10 mouse cellular contexts compared by ENCODE assay signal in the genomic region with DNA sequence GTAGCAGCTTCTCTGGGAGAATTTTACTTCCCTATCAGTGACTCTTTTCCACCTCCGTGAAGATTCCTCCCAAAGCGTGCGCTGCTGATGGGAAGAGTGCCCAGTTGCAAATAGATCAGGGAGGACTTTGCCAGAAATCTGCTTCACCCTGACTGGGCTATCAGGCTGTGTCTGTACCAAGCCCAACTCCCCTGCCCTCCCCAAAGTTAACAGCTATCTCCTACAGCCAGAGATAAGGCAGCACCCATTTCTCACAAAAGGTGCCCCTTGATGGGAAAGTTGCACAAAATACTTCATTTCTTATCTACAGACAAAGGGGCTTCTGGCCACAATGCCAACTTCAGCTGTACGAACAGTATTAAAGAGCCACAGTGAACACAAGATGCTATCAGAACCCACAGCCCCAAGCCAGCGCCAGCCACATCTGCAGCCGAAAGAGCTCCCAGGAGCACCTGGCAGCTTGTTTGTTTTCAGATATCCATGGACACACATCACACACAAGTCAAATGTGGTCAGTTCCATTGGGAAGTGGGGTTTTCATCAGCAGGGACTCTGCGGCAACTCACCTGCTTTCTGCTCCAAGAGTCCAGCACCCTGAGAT. TPM values are rescaled to one million over a fixed set of nuclear protein-coding genes. Genes with fewer than 3 reads are reported as not detected.
A peak's percentile ranks its signal among the peaks of the same experiment; 100 is the strongest.
DNase-seq lines count a peak whose midpoint lies in the region; ATAC-seq and TF ChIP-seq lines count a peak whose summit lies in the region.
"Had no signal": no experiment of that assay in that cellular context is flagged by ENCODE, and none has a peak within 500 bp of the region (broad histone marks: within the 10 kb centered on the region; RNA-seq: fewer than 3 reads in every experiment).

No protein-coding gene starts in this region.

- H3K36me3 ChIP-seq in forebrain, embryonic 11.5 days (ENCODE audit: control insufficient read depth, insufficient read depth, low read length), result no peaks in the 10 kb centered on the region
- H3K36me3 ChIP-seq in forebrain, postnatal 0 days (ENCODE audit: insufficient read depth), result peaks cover 3% of the 10 kb centered on the region; the same call in 1 of the 2 replicates
- peaks cover 6% of the 10 kb centered on the region for H3K36me3 ChIP-seq in kidney, embryonic 16.5 days (ENCODE audit: insufficient read depth, low read length)
- H3K36me3 ChIP-seq in liver, embryonic 13.5 days, result peaks cover 11% of the 10 kb centered on the region

- no peaks in the 10 kb centered on the region for H3K27me3 ChIP-seq in forebrain, embryonic 11.5 days (ENCODE audit: control insufficient read depth, insufficient read depth, low read length)
- no peaks in the 10 kb centered on the region for H3K27me3 ChIP-seq in forebrain, postnatal 0 days (ENCODE audit: insufficient read depth, low read length)
- no peaks in the 10 kb centered on the region for H3K27me3 ChIP-seq in kidney, embryonic 16.5 days (ENCODE audit: insufficient read depth, low read length)
- no peaks in the 10 kb centered on the region for H3K27me3 ChIP-seq in liver, embryonic 13.5 days

- H3K4me1 ChIP-seq in forebrain, embryonic 11.5 days (replicated peaks; ENCODE audit: control insufficient read depth, insufficient read depth, low read length), result peaks cover 4% of the 10 kb centered on the region; the same call in 1 of the 2 replicates
- H3K4me1 ChIP-seq in forebrain, postnatal 0 days (ENCODE audit: insufficient read depth), result peaks cover 9% of the 10 kb centered on the region; the same call in 1 of the 2 replicates
- peaks cover 35% of the 10 kb centered on the region for H3K4me1 ChIP-seq in kidney, embryonic 16.5 days (ENCODE audit: insufficient read depth, low read length)
- H3K4me1 ChIP-seq in liver, embryonic 13.5 days (replicated peaks), result peaks cover 92% of the 10 kb centered on the region

- no peak overlapping the region for H3K27ac ChIP-seq in forebrain, embryonic 11.5 days (ENCODE audit: low read depth, low read length)
- H3K27ac ChIP-seq in forebrain, postnatal 0 days (ENCODE audit: low read depth, low read length), result no peak overlapping the region
- H3K27ac ChIP-seq in kidney, embryonic 16.5 days (ENCODE audit: low read length), result no peak overlapping the region
- peak overlapping the region; percentile 85 for H3K27ac ChIP-seq in liver, embryonic 13.5 days

- H3K4me3 ChIP-seq in forebrain, embryonic 11.5 days (ENCODE audit: low read depth, low read length), result no peak overlapping the region
- no peak overlapping the region for H3K4me3 ChIP-seq in forebrain, postnatal 0 days (ENCODE audit: low read depth, low read length)
- H3K4me3 ChIP-seq in kidney, embryonic 16.5 days (ENCODE audit: low read length), result no peak overlapping the region
- peak overlapping the region; percentile 14; the same call in 1 of the 2 replicates for H3K4me3 ChIP-seq in liver, embryonic 13.5 days (replicated peaks)
- H3K4me3 ChIP-seq: myocyte had no signal

- ATAC-seq in forebrain, embryonic 11.5 days (replicated peaks; ENCODE audit: low FRiP score), result no peak
- no peak for ATAC-seq in forebrain, postnatal 0 days
- ATAC-seq in kidney, embryonic 16.5 days (ENCODE audit: low FRiP score, low TSS enrichment), result no peak
- ATAC-seq in liver, embryonic 13.5 days (ENCODE audit: low read depth), result peak; percentile 49
- ATAC-seq: CD4-positive, CD25-positive, alpha-beta regulatory T cell, adult 4 months had no signal

- H3K4me2 ChIP-seq in forebrain, embryonic 11.5 days (ENCODE audit: low read depth, low read length, severe bottlenecking), result no peak overlapping the region
- no peak overlapping the region for H3K4me2 ChIP-seq in forebrain, postnatal 0 days (ENCODE audit: low read depth)
- H3K4me2 ChIP-seq in kidney, embryonic 16.5 days (replicated peaks; ENCODE audit: low read depth, low read length), result no peak overlapping the region
- H3K4me2 ChIP-seq in liver, embryonic 13.5 days, result peak overlapping the region; percentile 57

- peak; percentile 41 for DNase-seq in forebrain, embryonic 11.5 days (ENCODE audit: low spot score)
- no peak for DNase-seq in forebrain, postnatal 0 days
- no peak for DNase-seq in kidney, postnatal 36 days
- DNase-seq in cerebellum, adult 9-10 months, result peak; percentile 85
- DNase-seq in liver, embryonic 13.5 days, result peak; percentile 50
- no peak for DNase-seq in lung, postnatal 14 days
- no peak for DNase-seq in right cerebral cortex, postnatal 14 days

- H3K9me3 ChIP-seq in forebrain, embryonic 11.5 days (ENCODE audit: control insufficient read depth, low read length), result no peaks in the 10 kb centered on the region
- H3K9me3 ChIP-seq in forebrain, postnatal 0 days (ENCODE audit: low read length), result no peaks in the 10 kb centered on the region
- no peaks in the 10 kb centered on the region for H3K9me3 ChIP-seq in kidney, embryonic 16.5 days (ENCODE audit: low read length)
- H3K9me3 ChIP-seq in liver, embryonic 13.5 days (replicated peaks), result no peaks in the 10 kb centered on the region

- no peak overlapping the region for H3K9ac ChIP-seq in forebrain, embryonic 11.5 days (ENCODE audit: low read length)
- H3K9ac ChIP-seq in forebrain, postnatal 0 days, result no peak overlapping the region
- 0 out of 2 replicates have a peak overlapping the region, but pooled peaks have one; percentile 11 for H3K9ac ChIP-seq in kidney, embryonic 16.5 days (replicated peaks; ENCODE audit: low read length)
- H3K9ac ChIP-seq in liver, embryonic 13.5 days, result peak overlapping the region; percentile 90

- no peak for TF ChIP-seq CTCF in forebrain, postnatal 0 days (IDR thresholded peaks at IDR 0.05; ENCODE audit: low read depth)

- WGBS in forebrain, embryonic 11.5 days, result 87% methylated on average over 7 of the region's 7 CpGs
- 74% methylated on average over 7 of the region's 7 CpGs for WGBS in forebrain, postnatal 0 days
- 74% methylated on average over 7 of the region's 7 CpGs for WGBS in kidney, embryonic 16.5 days
- 31% methylated on average over 7 of the region's 7 CpGs for WGBS in liver, embryonic 13.5 days (ENCODE audit: insufficient replicate concordance)

RNA-seq across cellular contexts. Expression of gene Uckl1, which starts 6.6 kb away (rescaled TPM):
- 51.0 and 51.5 TPM in 2 replicates for polyA plus RNA-seq in forebrain, embryonic 11.5 days (2014; fragmentation: Nextera tagmentation; extraction: Ambion mirVana)
- 55.8 and 59.1 TPM in 2 replicates for total RNA-seq in forebrain, postnatal 0 days (2014; rRNA removed)
- 42.7 and 43.0 TPM in 2 replicates for polyA plus RNA-seq in forebrain, postnatal 0 days (2015; fragmentation: Nextera tagmentation; extraction: Ambion mirVana)
- 66.9 and 71.7 TPM in 2 replicates for polyA plus RNA-seq in kidney, embryonic 16.5 days (2015; fragmentation: Nextera tagmentation; extraction: Ambion mirVana)
- 19.8 and 22.1 TPM in 2 replicates for polyA plus RNA-seq in liver, embryonic 13.5 days (2015; fragmentation: Nextera tagmentation; extraction: Ambion mirVana)

RNA-seq across cellular contexts. Expression of gene Prpf6, which starts 13.6 kb away (rescaled TPM):
- 76.5 and 82.4 TPM in 2 replicates for polyA plus RNA-seq in forebrain, embryonic 11.5 days (2014; fragmentation: Nextera tagmentation; extraction: Ambion mirVana)
- 45.8 and 49.6 TPM in 2 replicates for total RNA-seq in forebrain, postnatal 0 days (2014; rRNA removed)
- polyA plus RNA-seq in forebrain, postnatal 0 days (2015; fragmentation: Nextera tagmentation; extraction: Ambion mirVana), result 43.7 and 46.5 TPM in 2 replicates
- polyA plus RNA-seq in kidney, embryonic 16.5 days (2015; fragmentation: Nextera tagmentation; extraction: Ambion mirVana), result 75.2 and 79.7 TPM in 2 replicates
- 33.6 and 37.3 TPM in 2 replicates for polyA plus RNA-seq in liver, embryonic 13.5 days (2015; fragmentation: Nextera tagmentation; extraction: Ambion mirVana)

RNA-seq across cellular contexts. Expression of gene Zfp512b, which starts 14.5 kb away (rescaled TPM):
- polyA plus RNA-seq in forebrain, embryonic 11.5 days (2014; fragmentation: Nextera tagmentation; extraction: Ambion mirVana), result 53.7 and 60.7 TPM in 2 replicates
- 74.6 and 75.6 TPM in 2 replicates for total RNA-seq in forebrain, postnatal 0 days (2014; rRNA removed)
- polyA plus RNA-seq in forebrain, postnatal 0 days (2015; fragmentation: Nextera tagmentation; extraction: Ambion mirVana), result 44.7 and 62.3 TPM in 2 replicates
- 37.8 and 41.1 TPM in 2 replicates for polyA plus RNA-seq in kidney, embryonic 16.5 days (2015; fragmentation: Nextera tagmentation; extraction: Ambion mirVana)
- 8.4 and 9.0 TPM in 2 replicates for polyA plus RNA-seq in liver, embryonic 13.5 days (2015; fragmentation: Nextera tagmentation; extraction: Ambion mirVana)

RNA-seq across cellular contexts. Expression of gene Samd10, which starts 20.9 kb away (rescaled TPM):
- 52.0 and 58.5 TPM in 2 replicates for polyA plus RNA-seq in forebrain, embryonic 11.5 days (2014; fragmentation: Nextera tagmentation; extraction: Ambion mirVana)
- 64.9 and 85.6 TPM in 2 replicates for total RNA-seq in forebrain, postnatal 0 days (2014; rRNA removed)
- polyA plus RNA-seq in forebrain, postnatal 0 days (2015; fragmentation: Nextera tagmentation; extraction: Ambion mirVana), result 82.6 and 108 TPM in 2 replicates
- 29.5 and 31.4 TPM in 2 replicates for polyA plus RNA-seq in kidney, embryonic 16.5 days (2015; fragmentation: Nextera tagmentation; extraction: Ambion mirVana)
- 2.2 and 2.4 TPM in 2 replicates for polyA plus RNA-seq in liver, embryonic 13.5 days (2015; fragmentation: Nextera tagmentation; extraction: Ambion mirVana)

RNA-seq across cellular contexts. Expression of gene Dnajc5, which starts 57.8 kb away (rescaled TPM):
- 103 and 104 TPM in 2 replicates for polyA plus RNA-seq in forebrain, embryonic 11.5 days (2014; fragmentation: Nextera tagmentation; extraction: Ambion mirVana)
- total RNA-seq in forebrain, postnatal 0 days (2014; rRNA removed), result 252 and 369 TPM in 2 replicates
- polyA plus RNA-seq in forebrain, postnatal 0 days (2015; fragmentation: Nextera tagmentation; extraction: Ambion mirVana), result 207 and 270 TPM in 2 replicates
- 91.7 and 100 TPM in 2 replicates for polyA plus RNA-seq in kidney, embryonic 16.5 days (2015; fragmentation: Nextera tagmentation; extraction: Ambion mirVana)
- polyA plus RNA-seq in liver, embryonic 13.5 days (2015; fragmentation: Nextera tagmentation; extraction: Ambion mirVana), result 29.6 and 35.7 TPM in 2 replicates

Comparison
In these comparisons a context has a peak if more than half of its experiments do, and no peak if none do; other contexts are left out.
1. DNase-seq: peak in forebrain, embryonic 11.5 days (single experiment), cerebellum, adult 9-10 months (single experiment) and liver, embryonic 13.5 days (single experiment); none in forebrain, postnatal 0 days (single experiment), kidney, postnatal 36 days (0 of 2), lung, postnatal 14 days (single experiment) and right cerebral cortex, postnatal 14 days (single experiment).
2. H3K9ac ChIP-seq: peak in kidney, embryonic 16.5 days (single experiment) and liver, embryonic 13.5 days (single experiment); none in forebrain, embryonic 11.5 days (single experiment) and forebrain, postnatal 0 days (single experiment).